Mouse (Mus musculus): ENCODE data around the gene Galk1.

- TF ChIP-seq CTCF (IDR thresholded peaks at IDR 0.05; ENCODE audit: control insufficient read depth, insufficient read depth, low read length) (no peak), POLR2A (IDR thresholded peaks at IDR 0.05; ENCODE audit: borderline replicate concordance, control insufficient read depth, low read depth, low read length) (no peak)
Observed at GRCm38 (mm10) chr11:116057237-116057881, 44.8 kb upstream of the Galk1 start.

All from bone marrow, adult 2 months (tissue).